Mouse (Mus musculus) left cerebral cortex, adult 2 months (tissue): ENCODE results near the gene Olfr1416. TPM values are rescaled to one million over a fixed set of nuclear protein-coding genes. Genes with fewer than 3 reads are reported as not detected.

ENCODE experiments used
- DNase-seq, 2 experiments: peaks; one replicate each; pipeline ENCODE4 v3.0.0; 2021 to 2022; ENCODE audit warnings: low spot score in 2 of 2, mixed read lengths in 1 of 2; ENCODE audit errors: extremely low spot score in 1 of 2
- H3K27ac ChIP-seq: fragments of 200-600 bp; 2 replicates; pipeline ENCODE4 v1.8.1; 2022
- H3K4me3 ChIP-seq: fragments of 200-600 bp; 2 replicates; pipeline ENCODE4 v1.8.1; 2022
- CTCF ChIP-seq: fragments of 200-600 bp; IDR thresholded peaks from 2 replicates; pipeline ENCODE4 v1.8.1; 2022; ENCODE audit warnings: antibody characterized with exemption, mild to moderate bottlenecking, moderate library complexity
- intact Hi-C: fragments of 180-260 bp; cut with DNase I; formaldehyde crosslinking; loops from one replicate; pipeline ENCODE4 v1.15.1; 2025
- total RNA-seq, 2 experiments: library from RNA; stranded (reverse); gene quantifications; 2 replicates each; pipeline ENCODE4 v1.2.3; 2021

The Olfr1416 gene
- total RNA-seq, 2 experiments from 2014 or later, result not detected

GRCm38 (mm10) chr1:92457758-92458157, 27.2 kb downstream of the Olfr1416 start:
- Histone ChIP-seq H3K27ac (no peak overlapping the region), H3K4me3 (no peak overlapping the region)
- DNase-seq, result no peak
- intact Hi-C loops, result no loop called here
- TF ChIP-seq CTCF, result no peak

DNA sequence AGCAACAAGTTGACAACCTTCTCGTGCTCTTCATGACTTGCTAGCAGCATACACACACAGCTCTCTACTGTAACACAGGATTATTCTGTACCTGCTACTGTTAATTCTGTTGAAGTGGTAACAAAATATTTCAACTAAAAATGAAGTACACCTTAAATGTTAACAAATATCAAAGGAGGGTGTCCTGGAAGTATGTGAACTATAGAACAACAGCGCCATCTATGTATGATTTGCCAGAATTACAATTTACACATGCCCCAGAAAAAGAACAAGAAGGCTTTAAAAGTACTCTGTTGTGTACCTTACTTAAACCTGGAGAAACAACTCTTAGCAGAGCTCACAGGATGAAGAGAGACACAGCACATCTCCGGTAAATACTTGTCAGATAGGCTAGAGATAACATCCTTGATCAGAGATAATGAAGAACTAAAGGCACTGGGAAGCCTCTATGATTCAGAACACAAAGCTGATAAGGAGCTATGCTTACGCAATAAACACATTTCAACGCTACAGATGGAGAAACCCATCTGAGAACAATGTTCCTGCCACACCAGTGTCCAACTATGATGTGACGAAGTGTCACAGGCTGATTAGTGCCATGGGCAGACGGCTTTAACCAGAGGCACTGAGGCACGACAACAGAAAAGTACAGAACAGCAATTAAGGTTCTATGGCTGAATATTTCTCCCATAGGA, 31.0 kb downstream of the Olfr1416 start:
- intact Hi-C loops, result loop anchor here (1.0 to 5.0 kb wide), 4 partner anchors 282 to 932 kb away; no protein-coding TSS in a partner anchor
- H3K27ac ChIP-seq, result no peak overlapping the region
- TF ChIP-seq CTCF, result peak; percentile 79
- no peak overlapping the region for H3K4me3 ChIP-seq
- no peak for DNase-seq

GRCm38 (mm10) chr1:92448293-92448692, 36.6 kb downstream of the Olfr1416 start:
- TF ChIP-seq CTCF, result no peak
- no peak for DNase-seq
- no peak overlapping the region for H3K27ac ChIP-seq
- intact Hi-C loops, result no loop called here
- H3K4me3 ChIP-seq, result no peak overlapping the region

GRCm38 (mm10) chr1:92441453-92442063, 43.4 kb downstream of the Olfr1416 start:
- intact Hi-C loops, result no loop called here
- no peak for TF ChIP-seq CTCF
- DNase-seq, result no peak
- H3K4me3 ChIP-seq, result no peak overlapping the region
- H3K27ac ChIP-seq, result no peak overlapping the region

GRCm38 (mm10) chr1:92440066-92440750, 44.7 kb downstream of the Olfr1416 start:
- Histone ChIP-seq H3K27ac (no peak overlapping the region), H3K4me3 (no peak overlapping the region)
- no peak for DNase-seq
- TF ChIP-seq CTCF, result no peak
- intact Hi-C loops, result no loop called here

DNA sequence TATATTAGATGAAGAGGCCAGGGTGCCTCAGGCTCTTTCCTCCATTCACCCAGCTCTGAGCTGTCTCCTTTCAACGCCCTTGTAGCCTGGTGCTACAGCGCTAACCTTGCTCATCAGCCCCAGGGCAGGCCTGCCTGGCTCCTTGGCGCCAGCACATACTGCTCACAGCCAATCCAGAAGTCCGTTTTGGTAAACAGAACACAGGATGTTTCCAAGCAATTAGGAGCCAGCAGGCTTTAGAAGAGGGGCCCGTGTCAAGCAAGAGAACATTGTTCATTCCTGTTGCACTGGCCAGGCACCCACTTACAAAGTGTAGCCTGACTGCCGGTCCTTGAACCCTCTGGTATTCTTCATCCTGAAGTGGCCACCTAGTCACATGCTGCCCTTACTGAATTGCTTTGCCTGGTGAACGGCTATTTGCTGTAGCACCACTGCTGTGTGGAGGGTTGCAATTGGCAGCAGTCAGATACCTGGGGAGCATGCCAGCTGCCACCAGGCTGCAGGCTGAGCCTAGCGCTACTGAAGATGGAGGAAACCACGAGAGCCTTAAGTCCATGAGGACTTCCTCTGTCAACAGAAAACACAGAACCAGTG, 47.1 kb downstream of the Olfr1416 start:
- DNase-seq, result peak; percentile 40 to 55
- peak overlapping the region; percentile 58 for H3K27ac ChIP-seq
- intact Hi-C loops, result loop anchor here (5.0 kb wide), 1 partner anchor 255 kb away; no protein-coding TSS in a partner anchor
- H3K4me3 ChIP-seq, result no peak overlapping the region
- no peak; the same call in 1 of the 2 replicates for TF ChIP-seq CTCF

DNA sequence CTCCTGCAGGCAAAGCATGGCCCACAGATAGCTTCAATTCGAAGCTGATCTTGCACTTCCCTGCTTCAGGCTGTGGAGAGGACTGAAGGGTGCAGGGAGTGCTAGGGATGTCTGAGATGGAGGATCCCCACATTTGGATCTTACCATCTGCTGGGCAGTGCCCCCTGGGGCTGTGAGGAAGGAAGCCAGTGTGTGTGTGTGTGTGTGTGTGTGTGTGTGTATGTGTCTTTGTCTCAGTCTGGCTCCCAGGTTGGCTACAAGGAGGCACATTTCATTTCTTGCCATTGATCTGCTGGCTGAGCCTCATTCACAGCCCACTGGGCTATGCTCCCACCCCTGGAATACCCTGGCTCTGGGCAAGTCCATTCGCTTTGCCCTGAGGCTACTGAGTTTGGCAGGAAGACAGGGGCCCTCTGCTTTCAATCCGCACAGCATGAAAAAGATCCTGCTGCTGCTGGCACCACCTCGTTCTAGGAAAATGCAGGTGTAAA, 48.0 kb downstream of the Olfr1416 start:
- peak overlapping the region; percentile 58; the same call in 1 of the 2 replicates for H3K27ac ChIP-seq
- intact Hi-C loops, result loop anchor here (5.0 kb wide), 1 partner anchor 255 kb away; no protein-coding TSS in a partner anchor
- no peak for DNase-seq

GRCm38 (mm10) chr1:92434986-92435385, 49.9 kb downstream of the Olfr1416 start:
- H3K4me3 ChIP-seq, result no peak overlapping the region
- intact Hi-C loops, result loop anchor here (5.0 kb wide), 1 partner anchor 253 kb away; no protein-coding TSS in a partner anchor
- TF ChIP-seq CTCF, result no peak
- no peak overlapping the region for H3K27ac ChIP-seq
- DNase-seq, result no peak

More for the DNA sequence above, 48.0 kb downstream of the Olfr1416 start:
- no peak for TF ChIP-seq CTCF
- H3K4me3 ChIP-seq, result no peak overlapping the region

DNA sequence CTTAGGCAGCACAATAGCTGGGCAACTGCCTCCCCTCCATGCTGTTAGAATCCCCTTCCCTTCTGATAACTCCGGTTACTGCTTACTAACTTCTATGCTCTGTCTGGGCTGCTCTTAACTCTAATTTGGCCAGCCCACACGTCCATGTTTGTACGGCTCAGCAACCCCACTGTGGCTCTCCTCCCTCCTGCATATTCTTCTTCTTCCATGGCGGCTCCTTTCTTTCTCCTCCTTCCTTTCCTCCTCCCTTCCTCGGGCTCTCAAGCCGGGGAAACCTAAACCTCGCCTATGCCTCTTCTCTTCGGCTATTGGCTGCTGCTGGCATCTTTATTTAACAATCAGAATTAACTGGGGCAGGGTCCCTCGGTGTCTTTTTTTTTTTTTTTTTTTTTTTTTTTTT, 52.1 kb downstream of the Olfr1416 start:
- no peak for TF ChIP-seq CTCF
- no peak for DNase-seq
- no peak overlapping the region for H3K4me3 ChIP-seq
- intact Hi-C loops, result no loop called here
- H3K27ac ChIP-seq, result no peak overlapping the region

DNA sequence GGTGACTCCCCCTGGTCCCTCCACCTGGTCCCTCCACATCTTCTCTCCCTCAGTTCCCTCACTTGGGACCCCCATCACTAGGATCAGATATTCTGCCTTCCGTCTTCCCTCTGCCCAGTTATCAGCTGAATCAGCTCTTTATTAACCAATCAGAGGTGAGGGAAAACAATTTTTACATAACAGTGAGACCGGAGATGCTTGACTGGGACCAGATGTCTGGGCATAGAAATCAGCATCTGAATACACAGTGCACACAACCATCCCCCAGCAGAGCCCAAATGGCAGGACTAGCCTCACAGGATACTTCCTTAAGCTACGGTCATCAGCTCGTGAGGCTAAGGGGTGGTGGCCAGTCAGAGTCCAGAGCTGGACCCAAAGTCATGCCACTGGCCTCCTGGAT, 52.8 kb downstream of the Olfr1416 start:
- intact Hi-C loops, result no loop called here
- H3K27ac ChIP-seq, result no peak overlapping the region

GRCm38 (mm10) chr1:92431420-92431819, 53.5 kb downstream of the Olfr1416 start:
- no peak for DNase-seq
- no peak overlapping the region for H3K4me3 ChIP-seq
- H3K27ac ChIP-seq, result no peak overlapping the region
- intact Hi-C loops, result no loop called here
- TF ChIP-seq CTCF, result no peak

More for the DNA sequence above, 52.8 kb downstream of the Olfr1416 start:
- H3K4me3 ChIP-seq, result no peak overlapping the region
- DNase-seq, result no peak
- TF ChIP-seq CTCF, result no peak
